Mouse (Mus musculus) heart, postnatal 0 days (tissue): ENCODE results near the gene Ube2n. TPM values are rescaled to one million over a fixed set of nuclear protein-coding genes. Genes with fewer than 3 reads are reported as not detected.

Experiments used
- ATAC-seq: fragments of 200-750 bp; cut with Nextera tagmentation; 2 replicates; pipeline ENCODE4 v1.8.0; 2017; ENCODE audit warnings: low read depth, moderate number of reproducible peaks, moderate library complexity; ENCODE audit not compliant: insufficient read depth
- DNase-seq: peaks from one replicate; pipeline ENCODE4 v3.0.0-alpha.2; 2016; ENCODE audit warnings: low spot score
- H3K27ac ChIP-seq: fragments of 300-500 bp; sonication (generic); 2 replicates; pipeline ENCODE4 v1.5.1; 2014; ENCODE audit warnings: low read depth, mild to moderate bottlenecking
- H3K27me3 ChIP-seq: fragments of 300-500 bp; sonication (generic); 2 replicates; pipeline ENCODE4 v1.6.1; 2014; ENCODE audit warnings: low read length, mixed read lengths; ENCODE audit not compliant: control insufficient read depth, insufficient read depth
- H3K36me3 ChIP-seq: fragments of 300-500 bp; sonication (generic); replicated peaks from 2 replicates; pipeline ENCODE4 v1.6.1; 2014; ENCODE audit warnings: low read length, mixed read lengths; ENCODE audit not compliant: control insufficient read depth, insufficient read depth
- H3K4me1 ChIP-seq: fragments of 300-500 bp; sonication (generic); 2 replicates; pipeline ENCODE4 v1.6.1; 2014; ENCODE audit warnings: antibody characterized with exemption; ENCODE audit not compliant: control insufficient read depth, insufficient read depth
- H3K4me2 ChIP-seq: fragments of 300-500 bp; sonication (generic); 2 replicates; pipeline ENCODE4 v1.6.1; 2014; ENCODE audit warnings: low read depth, mild to moderate bottlenecking, low read length, moderate library complexity
- H3K4me3 ChIP-seq: fragments of 300-500 bp; sonication (generic); 2 replicates; pipeline ENCODE4 v1.5.1; 2014; ENCODE audit warnings: low read depth, low read length
- H3K9ac ChIP-seq: fragments of 300-500 bp; sonication (generic); replicated peaks from 2 replicates; pipeline ENCODE4 v1.6.1; 2014; ENCODE audit warnings: low read depth, low read length, mixed read lengths
- H3K9me3 ChIP-seq: fragments of 300-500 bp; sonication (generic); replicated peaks from 2 replicates; pipeline ENCODE4 v1.6.1; 2016; ENCODE audit warnings: low read length; ENCODE audit not compliant: control insufficient read depth
- CTCF ChIP-seq: IDR thresholded peaks from 2 replicates; pipeline ENCODE4 v1.5.1; 2016; ENCODE audit warnings: antibody characterized with exemption, control low read depth, low read depth
- EP300 ChIP-seq: IDR thresholded peaks from 2 replicates; pipeline ENCODE4 v1.6.1; 2016; ENCODE audit warnings: antibody characterized with exemption, low read depth
- WGBS: fragments of 180-500 bp; shearing (Covaris S2); extraction: QIAGEN DNeasy Blood & Tissue Kit; methylation state at CpG from one replicate; pipeline ENCODE4 v1.1.7; 2014; 5-methylcytosine and 5-hydroxymethylcytosine counted together
- polyA plus RNA-seq: library from polyadenylated mRNA; unstranded; fragments of >200 nt; fragmentation: Nextera tagmentation; extraction: Ambion mirVana; gene quantifications from 2 replicates; pipeline ENCODE4 v1.2.1, GENCODE M21; 2015
- total RNA-seq: library from RNA; depleted of rRNA; stranded (reverse); fragments of >200 nt; gene quantifications from 2 replicates; pipeline ENCODE4 v1.2.3, GENCODE M21; 2014; ENCODE audit warnings: low replicate concordance

The Ube2n gene
- total and polyA plus RNA-seq, 2 experiments from 2014 or later = 190 to 242 TPM

DNA sequence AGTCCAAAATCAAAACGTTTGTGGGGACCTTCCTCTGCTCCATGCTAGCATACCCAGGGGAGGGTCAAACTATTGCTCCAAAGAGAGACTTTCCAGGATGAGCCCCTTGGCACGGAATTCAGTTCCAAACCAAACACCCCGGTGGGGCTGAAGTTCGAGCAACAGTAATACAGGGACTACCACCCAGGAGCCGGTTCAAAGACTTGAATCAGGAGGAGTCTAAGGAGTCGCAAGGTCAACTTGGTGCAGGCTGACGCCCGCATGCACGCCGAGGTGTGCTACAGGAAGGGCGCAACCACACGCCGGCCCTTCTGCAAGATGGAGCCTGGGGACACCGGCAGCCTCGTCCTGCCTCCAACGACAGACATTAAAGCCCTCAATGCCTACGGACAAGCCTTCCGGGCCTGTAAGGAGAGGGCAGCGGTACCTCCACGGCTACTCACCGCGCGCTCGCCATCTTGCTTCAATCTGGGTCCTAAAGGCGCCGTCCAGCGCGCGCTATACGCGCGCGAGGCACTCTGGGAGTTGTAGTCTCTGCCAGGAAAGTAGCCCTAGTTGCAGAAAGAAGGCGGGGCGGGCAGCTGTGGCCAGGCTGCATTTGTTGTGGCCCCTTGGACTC lies 13.4 kb upstream of the Ube2n start, which contains the start of gene Mrpl42:
TSS of gene Mrpl42 (minus strand) at position 478 of the 619 bp plus-strand sequence.
- no peaks in the 10 kb centered on the region for H3K27me3 ChIP-seq
- no peaks in the 10 kb centered on the region for H3K9me3 ChIP-seq
- 0 out of 2 replicates have a peak, but pooled peaks cover 12% of the 10 kb centered on the region for H3K4me1 ChIP-seq
- TF ChIP-seq CTCF = no peak
- peak; percentile 56; the same call in 1 of the 2 replicates for TF ChIP-seq EP300
- peak; percentile 96 for ATAC-seq
- peak; percentile 89 for DNase-seq
- H3K27ac ChIP-seq = peak within 1 kb of the TSS; percentile 93
- peak within 1 kb of the TSS; percentile 77 for H3K9ac ChIP-seq
- H3K36me3 ChIP-seq = peaks cover 13% of the 10 kb centered on the region
- H3K4me2 ChIP-seq = peak within 1 kb of the TSS; percentile 62
- under 1% methylated on average over 35 of the region's 35 CpGs for WGBS
- peak within 1 kb of the TSS; percentile 84 for H3K4me3 ChIP-seq

GRCm38 (mm10) chr10:95503443-95504235 lies 11.3 kb upstream of the Ube2n start:
- H3K27ac ChIP-seq = no peak overlapping the region
- 86% methylated on average over 14 of the region's 14 CpGs for WGBS
- H3K4me3 ChIP-seq = no peak overlapping the region
- H3K27me3 ChIP-seq = no peaks in the 10 kb centered on the region
- no peaks in the 10 kb centered on the region for H3K9me3 ChIP-seq
- 0 out of 2 replicates have a peak, but pooled peaks cover 12% of the 10 kb centered on the region for H3K4me1 ChIP-seq
- no peak for DNase-seq
- no peak overlapping the region for H3K9ac ChIP-seq
- H3K36me3 ChIP-seq = peaks cover under 1% of the 10 kb centered on the region; the same call in 1 of the 2 replicates
- no peak for TF ChIP-seq CTCF
- TF ChIP-seq EP300 = no peak
- H3K4me2 ChIP-seq = no peak overlapping the region
- ATAC-seq = no peak

DNA sequence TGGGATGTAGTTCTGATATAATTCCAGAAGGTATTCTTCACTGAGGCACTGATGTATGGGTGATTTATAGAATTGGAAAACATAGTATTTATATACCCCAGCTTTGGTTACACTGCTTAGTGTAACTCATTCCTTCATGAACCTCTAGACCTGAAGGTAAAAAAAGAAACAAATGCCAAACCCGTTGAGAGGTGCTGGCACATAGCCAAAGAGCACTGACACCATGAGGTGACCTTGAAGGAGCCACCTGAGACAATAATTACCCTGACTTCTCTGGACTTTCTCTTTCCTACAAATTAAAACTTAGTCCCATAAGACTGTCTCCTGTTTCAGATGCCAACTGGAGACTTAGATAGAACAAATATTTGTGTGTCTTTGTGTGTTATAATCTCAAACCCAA lies 10.6 kb upstream of the Ube2n start:
- no peak overlapping the region for H3K27ac ChIP-seq
- no peak overlapping the region for H3K4me2 ChIP-seq
- ATAC-seq (no peak), DNase-seq (no peak)
- no peaks in the 10 kb centered on the region for H3K27me3 ChIP-seq
- no peak for TF ChIP-seq CTCF
- no peak for TF ChIP-seq EP300
- H3K9ac ChIP-seq = no peak overlapping the region
- H3K36me3 ChIP-seq = no peaks in the 10 kb centered on the region
- WGBS = 4% methylated on average over 1 of the region's 1 CpGs
- H3K4me3 ChIP-seq = no peak overlapping the region
- 0 out of 2 replicates have a peak, but pooled peaks cover 12% of the 10 kb centered on the region for H3K4me1 ChIP-seq
- no peaks in the 10 kb centered on the region for H3K9me3 ChIP-seq

- no peak for DNase-seq
These were observed 6.8 kb upstream of the Ube2n start for GRCm38 (mm10) chr10:95508126-95508525.

DNA sequence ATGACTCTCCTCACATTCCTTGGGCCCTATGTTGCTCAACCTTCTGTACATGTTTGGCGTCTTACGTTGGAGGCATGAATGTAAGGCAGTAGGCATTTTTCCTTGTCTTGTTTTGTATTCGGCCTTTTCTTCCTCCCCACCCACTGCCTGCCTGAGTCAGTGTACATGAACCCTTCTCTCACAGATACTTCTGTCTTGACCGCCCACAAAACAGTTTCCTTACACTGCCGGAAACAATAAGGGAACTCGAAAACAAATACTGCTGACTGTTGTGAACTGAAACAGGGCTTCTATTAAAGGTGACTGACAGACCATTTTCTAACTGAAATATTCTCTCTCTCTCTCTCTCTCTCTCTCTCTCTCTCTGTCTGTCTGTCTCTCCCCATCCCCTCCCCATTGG lies 6.2 kb upstream of the Ube2n start:
- no peak for ATAC-seq
- DNase-seq = no peak
- 56% methylated on average over 6 of the region's 6 CpGs for WGBS

More at GRCm38 (mm10) chr10:95508126-95508525, 6.8 kb upstream of the Ube2n start:
- no peaks in the 10 kb centered on the region for H3K4me1 ChIP-seq
- TF ChIP-seq CTCF (no peak), EP300 (no peak)
- no peak overlapping the region for H3K4me2 ChIP-seq
- H3K9ac ChIP-seq = no peak overlapping the region
- no peak for ATAC-seq
- no peak overlapping the region for H3K27ac ChIP-seq
- peaks cover 4% of the 10 kb centered on the region; the same call in 1 of the 2 replicates for H3K9me3 ChIP-seq
- 81% methylated on average over 8 of the region's 8 CpGs for WGBS
- H3K27me3 ChIP-seq = no peaks in the 10 kb centered on the region
- no peak overlapping the region for H3K4me3 ChIP-seq
- no peaks in the 10 kb centered on the region for H3K36me3 ChIP-seq

More for the DNA sequence above, 6.2 kb upstream of the Ube2n start:
- no peaks in the 10 kb centered on the region for H3K27me3 ChIP-seq
- no peak overlapping the region for H3K4me2 ChIP-seq
- no peaks in the 10 kb centered on the region for H3K36me3 ChIP-seq
- no peak overlapping the region for H3K9ac ChIP-seq
- H3K4me3 ChIP-seq = no peak overlapping the region
- peaks cover under 1% of the 10 kb centered on the region; the same call in 1 of the 2 replicates for H3K4me1 ChIP-seq
- H3K27ac ChIP-seq = no peak overlapping the region
- TF ChIP-seq CTCF (no peak), EP300 (no peak)
- peaks cover 4% of the 10 kb centered on the region; the same call in 1 of the 2 replicates for H3K9me3 ChIP-seq
